Mouse (Mus musculus): ENCODE data around the gene Irf1.

- TF ChIP-seq CTCF (IDR thresholded peaks at IDR 0.05; ENCODE audit: borderline replicate concordance, extremely low read depth, insufficient read depth, insufficient read length) (no peak), POLR2A (IDR thresholded peaks at IDR 0.05; ENCODE audit: borderline replicate concordance, extremely low read depth, insufficient read depth, insufficient read length, poor library complexity, severe bottlenecking) (no peak)
These were observed 5.2 kb upstream of the Irf1 start for GRCm38 (mm10) chr11:53764581-53764980.
